Mouse (Mus musculus): Measurements from ENCODE around the gene Gm3776. TPM values are rescaled to one million over a fixed set of nuclear protein-coding genes. Genes with fewer than 3 reads are reported as not detected.
"Not testable (repeated sequence)": the region's sequence is repeated elsewhere in the genome, so short reads cannot be mapped to it uniquely, and the experiment has no call there.

Gene Gm3776
- polyA plus RNA-seq, 1 experiment from 2014 or later, result not detected

- DNase-seq (ENCODE audit: low spot score, missing footprints); H3K9me3 ChIP-seq (ENCODE audit: control insufficient read depth, low read length); ATAC-seq (ENCODE audit: low FRiP score); H3K4me1 ChIP-seq (ENCODE audit: control insufficient read depth, insufficient read depth, low read length); H3K27me3 ChIP-seq (ENCODE audit: control insufficient read depth, insufficient read depth, low read length); H3K36me3 ChIP-seq (ENCODE audit: control insufficient read depth, insufficient read depth, low read length); H3K4me2 ChIP-seq; H3K4me3 ChIP-seq (ENCODE audit: low read depth, low read length); H3K9ac ChIP-seq (ENCODE audit: low read length); H3K27ac ChIP-seq (ENCODE audit: low read depth, low read length): not testable (repeated sequence)
- WGBS, result 93% methylated on average over 3 of the region's 4 CpGs
Measured at GRCm38 (mm10) chr9:78282002-78282711, 25.2 kb downstream of the Gm3776 start.

GRCm38 (mm10) chr9:78289063-78289462, 32.1 kb downstream of the Gm3776 start:
- not testable (repeated sequence) for DNase-seq (ENCODE audit: low spot score, missing footprints); H3K4me2 ChIP-seq; H3K4me3 ChIP-seq (ENCODE audit: low read depth, low read length); H3K36me3 ChIP-seq (ENCODE audit: control insufficient read depth, insufficient read depth, low read length); H3K9ac ChIP-seq (ENCODE audit: low read length); H3K27me3 ChIP-seq (ENCODE audit: control insufficient read depth, insufficient read depth, low read length); ATAC-seq (ENCODE audit: low FRiP score); H3K4me1 ChIP-seq (ENCODE audit: control insufficient read depth, insufficient read depth, low read length); H3K9me3 ChIP-seq (ENCODE audit: control insufficient read depth, low read length); H3K27ac ChIP-seq (ENCODE audit: low read depth, low read length)
- WGBS, result 75% methylated on average over 1 of the region's 1 CpGs

DNA sequence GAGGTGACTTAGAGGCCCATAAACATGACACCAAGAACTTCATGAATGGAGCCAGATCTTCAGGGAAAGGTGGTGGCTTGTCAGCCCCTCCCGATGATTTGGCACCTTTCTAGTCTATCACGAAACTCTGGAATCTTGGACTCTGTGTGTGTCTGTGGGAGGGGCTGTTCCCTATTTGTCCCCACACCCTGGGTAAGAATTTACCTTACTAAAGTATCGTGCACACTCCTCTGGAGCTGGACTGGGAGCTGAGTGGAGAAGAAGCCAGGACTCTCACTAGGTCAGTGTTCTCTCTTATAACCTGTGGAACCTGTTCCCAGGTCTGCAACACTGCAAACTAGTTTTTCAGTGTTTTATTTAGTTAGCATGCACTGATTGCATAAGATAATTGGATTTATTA, 32.8 kb downstream of the Gm3776 start, which contains the start of gene Gm10639:
Gene Gm10639 (plus strand): TSS at position 201 of the 400 bp plus-strand sequence.
- not testable (repeated sequence) for H3K27me3 ChIP-seq (ENCODE audit: control insufficient read depth, insufficient read depth, low read length); H3K9ac ChIP-seq (ENCODE audit: low read length); H3K27ac ChIP-seq (ENCODE audit: low read depth, low read length); H3K4me1 ChIP-seq (ENCODE audit: control insufficient read depth, insufficient read depth, low read length); ATAC-seq (ENCODE audit: low FRiP score); H3K9me3 ChIP-seq (ENCODE audit: control insufficient read depth, low read length); H3K4me3 ChIP-seq (ENCODE audit: low read depth, low read length); H3K4me2 ChIP-seq; H3K36me3 ChIP-seq (ENCODE audit: control insufficient read depth, insufficient read depth, low read length)
- WGBS, result 93% methylated on average over 3 of the region's 3 CpGs
- DNase-seq (ENCODE audit: low spot score, missing footprints), result peak; percentile 57

DNA sequence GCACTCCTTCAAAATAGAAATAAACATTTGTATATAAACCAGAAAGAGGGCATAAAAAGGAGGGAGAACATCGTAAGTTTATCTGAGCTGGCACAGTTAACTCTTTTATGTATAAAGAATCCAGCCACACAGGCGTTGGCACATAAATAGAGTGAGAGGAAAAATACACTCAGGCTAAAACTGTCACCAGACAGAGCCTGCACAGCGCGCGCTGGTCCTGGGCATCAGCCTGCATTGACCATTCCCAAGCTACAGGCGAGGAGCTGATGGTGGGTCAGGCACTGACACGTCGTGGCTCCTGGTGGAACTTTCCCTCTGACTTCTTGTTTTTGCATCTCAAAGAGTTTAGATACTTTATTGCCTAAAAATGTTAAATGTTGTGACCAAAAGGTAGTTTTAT, 35.5 kb downstream of the Gm3776 start:
- not testable (repeated sequence) for H3K9ac ChIP-seq (ENCODE audit: low read length); H3K4me3 ChIP-seq (ENCODE audit: low read depth, low read length); H3K27ac ChIP-seq (ENCODE audit: low read depth, low read length); H3K4me2 ChIP-seq; H3K4me1 ChIP-seq (ENCODE audit: control insufficient read depth, insufficient read depth, low read length); H3K36me3 ChIP-seq (ENCODE audit: control insufficient read depth, insufficient read depth, low read length); H3K27me3 ChIP-seq (ENCODE audit: control insufficient read depth, insufficient read depth, low read length); ATAC-seq (ENCODE audit: low FRiP score); DNase-seq (ENCODE audit: low spot score, missing footprints); H3K9me3 ChIP-seq (ENCODE audit: control insufficient read depth, low read length)
- WGBS, result 82% methylated on average over 8 of the region's 8 CpGs

- H3K27me3 ChIP-seq (ENCODE audit: control insufficient read depth, insufficient read depth, low read length); H3K9ac ChIP-seq (ENCODE audit: low read length): not testable (repeated sequence)
- 55% methylated on average over 1 of the region's 1 CpGs for WGBS
Measured at GRCm38 (mm10) chr9:78293683-78294082, 36.8 kb downstream of the Gm3776 start.

DNA sequence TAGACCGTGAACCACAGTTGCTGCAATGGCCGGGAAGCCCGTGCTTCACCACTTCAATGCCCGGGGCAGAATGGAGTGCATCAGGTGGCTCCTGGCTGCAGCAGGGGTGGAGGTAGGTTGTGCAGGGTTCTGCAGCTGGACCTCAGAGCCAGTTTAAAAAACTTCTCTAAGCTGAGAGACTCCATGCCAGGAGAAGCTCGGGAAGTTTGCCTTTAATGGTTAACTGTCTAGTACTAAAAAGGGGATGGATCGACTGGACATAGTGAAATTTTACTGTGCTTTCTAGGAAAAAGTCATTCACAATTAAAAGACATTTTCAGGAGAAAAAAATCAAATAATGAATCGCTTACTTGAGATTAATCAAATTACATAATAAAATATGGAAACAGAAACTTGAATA, 37.9 kb downstream of the Gm3776 start:
- not testable (repeated sequence) for ATAC-seq (ENCODE audit: low FRiP score)
- WGBS, result 86% methylated on average over 7 of the region's 7 CpGs

More at GRCm38 (mm10) chr9:78293683-78294082, 36.8 kb downstream of the Gm3776 start:
- not testable (repeated sequence) for DNase-seq (ENCODE audit: low spot score, missing footprints); H3K27ac ChIP-seq (ENCODE audit: low read depth, low read length); H3K4me2 ChIP-seq; ATAC-seq (ENCODE audit: low FRiP score); H3K9me3 ChIP-seq (ENCODE audit: control insufficient read depth, low read length); H3K36me3 ChIP-seq (ENCODE audit: control insufficient read depth, insufficient read depth, low read length); H3K4me1 ChIP-seq (ENCODE audit: control insufficient read depth, insufficient read depth, low read length); H3K4me3 ChIP-seq (ENCODE audit: low read depth, low read length)

GRCm38 (mm10) chr9:78296089-78296488, 39.2 kb downstream of the Gm3776 start:
- WGBS, result 13% methylated on average over 6 of the region's 6 CpGs
- peak; percentile 48; the same call in 1 of the 2 replicates for ATAC-seq (ENCODE audit: low FRiP score)

More for the DNA sequence above, 37.9 kb downstream of the Gm3776 start:
- not testable (repeated sequence) for DNase-seq (ENCODE audit: low spot score, missing footprints); H3K4me3 ChIP-seq (ENCODE audit: low read depth, low read length); H3K36me3 ChIP-seq (ENCODE audit: control insufficient read depth, insufficient read depth, low read length); H3K27me3 ChIP-seq (ENCODE audit: control insufficient read depth, insufficient read depth, low read length); H3K9me3 ChIP-seq (ENCODE audit: control insufficient read depth, low read length); H3K4me2 ChIP-seq; H3K27ac ChIP-seq (ENCODE audit: low read depth, low read length); H3K4me1 ChIP-seq (ENCODE audit: control insufficient read depth, insufficient read depth, low read length); H3K9ac ChIP-seq (ENCODE audit: low read length)

GRCm38 (mm10) chr9:78298232-78298631, 41.3 kb downstream of the Gm3776 start:
- no peaks in the 10 kb centered on the region for H3K4me1 ChIP-seq (ENCODE audit: control insufficient read depth, insufficient read depth, low read length)
- no peak overlapping the region for H3K4me2 ChIP-seq
- no peaks in the 10 kb centered on the region for H3K36me3 ChIP-seq (ENCODE audit: control insufficient read depth, insufficient read depth, low read length)
- no peaks in the 10 kb centered on the region for H3K27me3 ChIP-seq (ENCODE audit: control insufficient read depth, insufficient read depth, low read length)
- no peak for DNase-seq (ENCODE audit: low spot score, missing footprints)
- H3K9ac ChIP-seq (ENCODE audit: low read length), result no peak overlapping the region
- H3K27ac ChIP-seq (ENCODE audit: low read depth, low read length), result no peak overlapping the region
- 67% methylated on average over 1 of the region's 1 CpGs for WGBS
- H3K9me3 ChIP-seq (ENCODE audit: control insufficient read depth, low read length), result no peaks in the 10 kb centered on the region
- H3K4me3 ChIP-seq (ENCODE audit: low read depth, low read length), result no peak overlapping the region
- ATAC-seq (ENCODE audit: low FRiP score), result no peak

More at GRCm38 (mm10) chr9:78296089-78296488, 39.2 kb downstream of the Gm3776 start:
- not testable (repeated sequence) for H3K4me3 ChIP-seq (ENCODE audit: low read depth, low read length); H3K27me3 ChIP-seq (ENCODE audit: control insufficient read depth, insufficient read depth, low read length); H3K4me1 ChIP-seq (ENCODE audit: control insufficient read depth, insufficient read depth, low read length); H3K9me3 ChIP-seq (ENCODE audit: control insufficient read depth, low read length); H3K36me3 ChIP-seq (ENCODE audit: control insufficient read depth, insufficient read depth, low read length); H3K9ac ChIP-seq (ENCODE audit: low read length); H3K27ac ChIP-seq (ENCODE audit: low read depth, low read length); H3K4me2 ChIP-seq
- peak; percentile 90 for DNase-seq (ENCODE audit: low spot score, missing footprints)

- ATAC-seq (ENCODE audit: low FRiP score); H3K27me3 ChIP-seq (ENCODE audit: control insufficient read depth, insufficient read depth, low read length); H3K4me1 ChIP-seq (ENCODE audit: control insufficient read depth, insufficient read depth, low read length); H3K27ac ChIP-seq (ENCODE audit: low read depth, low read length); H3K9ac ChIP-seq (ENCODE audit: low read length); H3K36me3 ChIP-seq (ENCODE audit: control insufficient read depth, insufficient read depth, low read length); DNase-seq (ENCODE audit: low spot score, missing footprints); H3K4me3 ChIP-seq (ENCODE audit: low read depth, low read length); H3K4me2 ChIP-seq; H3K9me3 ChIP-seq (ENCODE audit: control insufficient read depth, low read length): not testable (repeated sequence)
- 63% methylated on average over 1 of the region's 1 CpGs for WGBS
Measured at GRCm38 (mm10) chr9:78299143-78299542, 42.2 kb downstream of the Gm3776 start.
